Mouse (Mus musculus): ENCODE measurements around the gene Nmnat3.

DNA sequence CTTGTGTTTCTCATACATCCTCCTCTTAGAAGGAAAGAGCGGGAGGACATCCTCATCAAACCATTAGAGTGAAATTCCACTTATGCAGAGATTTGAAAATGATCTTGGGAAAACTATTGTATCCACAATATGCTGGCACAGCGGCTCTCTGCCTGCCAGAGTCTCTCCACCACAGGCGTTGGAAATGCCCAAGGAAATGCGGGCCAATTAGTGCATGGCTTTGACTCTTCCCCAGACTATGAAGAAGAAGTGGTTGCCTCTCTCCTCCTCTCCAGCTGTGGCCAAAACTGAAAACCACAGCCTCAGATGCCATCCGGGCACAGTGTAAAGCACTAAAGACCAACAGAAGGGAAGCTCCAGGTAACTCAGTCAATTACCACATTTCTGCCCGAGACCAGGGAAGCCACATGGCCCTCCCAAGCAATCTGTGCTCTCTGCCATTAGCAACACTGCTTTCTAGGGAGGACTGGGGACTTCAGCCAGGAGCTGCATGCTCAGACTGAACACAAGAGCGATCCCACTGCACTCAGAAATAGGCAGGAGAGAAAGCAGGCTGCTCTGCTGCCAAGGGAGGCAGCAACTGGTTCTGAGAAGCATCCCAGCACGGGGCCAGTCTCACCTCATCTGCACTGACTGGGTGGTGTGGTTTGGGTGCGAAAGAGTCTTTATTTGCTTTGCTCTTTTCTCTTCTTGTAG is 1.5 kb upstream of the Nmnat3 start:
- no peak for TF ChIP-seq CHD2 (IDR thresholded peaks at IDR 0.05; ENCODE audit: low read depth, low read length)
- TF ChIP-seq ZC3H11A (IDR thresholded peaks at IDR 0.05; ENCODE audit: borderline replicate concordance, low read depth, low read length), result no peak
- no peak for TF ChIP-seq ZNF384 (IDR thresholded peaks at IDR 0.05; ENCODE audit: low read depth, low read length)
- TF ChIP-seq MAFK (IDR thresholded peaks at IDR 0.05; ENCODE audit: insufficient read depth, low read depth, low read length), result no peak
